Mouse (Mus musculus): ENCODE measurements at regions not wholly inside any gene's neighbourhood (a gene's known extent, or its start where the extent isn't known, plus 50 kb on each side); places are given as distances from the start of the nearest gene placed in this dataset.

DNA sequence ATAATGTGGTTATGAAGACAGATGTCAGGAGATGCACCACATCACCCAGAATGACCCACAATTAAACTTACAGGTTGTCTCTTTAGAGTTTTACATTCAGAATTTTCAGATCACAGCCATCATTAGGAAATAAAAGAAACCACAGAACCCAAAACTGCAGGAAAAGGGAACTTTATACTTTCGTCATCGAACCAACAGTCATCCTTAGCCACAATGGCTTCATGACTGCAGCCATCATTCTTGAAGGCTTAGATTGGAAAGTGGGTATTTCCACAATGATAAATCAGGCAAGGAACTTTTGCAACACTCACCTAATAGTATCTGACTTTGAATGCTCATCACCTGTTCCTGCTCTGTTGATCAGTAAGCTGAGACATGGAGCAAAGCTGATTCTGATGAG is 75.9 kb upstream of the Ank start:
- no peak overlapping the region for H3K27ac ChIP-seq (ENCODE audit: insufficient read depth, low read depth, low read length, poor library complexity, severe bottlenecking)
- no peaks in the 10 kb centered on the region for H3K36me3 ChIP-seq (ENCODE audit: control insufficient read depth, insufficient read depth, low read length, poor library complexity, severe bottlenecking)
- no peak for TF ChIP-seq ZNF384 (IDR thresholded peaks at IDR 0.05; ENCODE audit: low read depth, low read length)
- H3K4me3 ChIP-seq (ENCODE audit: insufficient read depth in 1 of 2, low read depth in 1 of 2, low read length in 2 of 2, poor library complexity in 1 of 2, severe bottlenecking in 1 of 2) = no peak overlapping the region
- no peak for DNase-seq (ENCODE audit: low read depth, low spot score)
- in situ Hi-C loops (cut with MboI; ENCODE audit: low sequenced_read_pairs in 2 of 2, unreplicated experiment in 2 of 2) = no loop called here
- peaks cover 7% of the 10 kb centered on the region; the same call in 1 of the 2 replicates for H3K9me3 ChIP-seq (ENCODE audit: control insufficient read depth, insufficient read depth, low read depth, low read length)
- no peaks in the 10 kb centered on the region for H3K4me1 ChIP-seq (ENCODE audit: control insufficient read depth in 2 of 2, insufficient read depth in 2 of 2, low read length in 2 of 2, poor library complexity in 1 of 2)
- H3K9ac ChIP-seq (ENCODE audit: insufficient read depth, low read depth, low read length, poor library complexity, severe bottlenecking) = no peak overlapping the region

DNA sequence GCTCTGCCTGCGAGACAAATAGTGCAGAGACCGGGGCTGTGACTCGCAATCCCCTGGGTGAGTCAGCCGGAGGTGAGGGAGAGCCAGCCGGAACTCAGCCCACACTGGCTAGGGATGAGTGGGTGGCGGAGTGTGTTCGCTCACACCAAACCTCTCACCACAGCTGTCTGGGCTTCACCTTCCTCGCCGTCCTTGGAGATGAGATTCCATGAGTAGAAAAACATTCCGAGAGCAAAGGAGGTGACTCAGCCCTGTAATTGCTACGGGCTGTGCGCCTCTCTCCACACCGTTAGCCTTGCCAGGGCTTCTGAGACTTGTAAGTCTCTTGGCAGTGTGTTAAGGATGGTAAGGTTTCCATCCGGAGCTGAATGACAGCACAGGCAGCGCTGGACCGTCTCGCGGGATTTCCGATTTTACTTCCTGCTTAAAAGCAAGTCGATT is 60.7 kb upstream of the Ank start:
- H3K9me3 ChIP-seq (ENCODE audit: control insufficient read depth, insufficient read depth, low read depth, low read length) = no peaks in the 10 kb centered on the region
- no peak overlapping the region for H3K4me3 ChIP-seq (ENCODE audit: insufficient read depth in 1 of 2, low read depth in 1 of 2, low read length in 2 of 2, poor library complexity in 1 of 2, severe bottlenecking in 1 of 2)
- H3K4me1 ChIP-seq (ENCODE audit: control insufficient read depth in 2 of 2, insufficient read depth in 2 of 2, low read length in 2 of 2, poor library complexity in 1 of 2) = no peaks in the 10 kb centered on the region
- H3K36me3 ChIP-seq (ENCODE audit: control insufficient read depth, insufficient read depth, low read length, poor library complexity, severe bottlenecking) = no peaks in the 10 kb centered on the region
- H3K27ac ChIP-seq (ENCODE audit: insufficient read depth, low read depth, low read length, poor library complexity, severe bottlenecking) = no peak overlapping the region
- DNase-seq (ENCODE audit: low read depth, low spot score) = no peak
- in situ Hi-C loops (cut with MboI; ENCODE audit: low sequenced_read_pairs in 2 of 2, unreplicated experiment in 2 of 2) = no loop called here
- no peak overlapping the region for H3K9ac ChIP-seq (ENCODE audit: insufficient read depth, low read depth, low read length, poor library complexity, severe bottlenecking)
- TF ChIP-seq CHD2 (IDR thresholded peaks at IDR 0.05; ENCODE audit: low read depth, low read length) (no peak), ZC3H11A (IDR thresholded peaks at IDR 0.05; ENCODE audit: borderline replicate concordance, low read depth, low read length) (no peak), HCFC1 (IDR thresholded peaks at IDR 0.05; ENCODE audit: borderline replicate concordance, insufficient read depth, low read length) (no peak), MAFK (IDR thresholded peaks at IDR 0.05; ENCODE audit: insufficient read depth, low read depth, low read length) (no peak), ZNF384 (IDR thresholded peaks at IDR 0.05; ENCODE audit: low read depth, low read length) (no peak)

DNA sequence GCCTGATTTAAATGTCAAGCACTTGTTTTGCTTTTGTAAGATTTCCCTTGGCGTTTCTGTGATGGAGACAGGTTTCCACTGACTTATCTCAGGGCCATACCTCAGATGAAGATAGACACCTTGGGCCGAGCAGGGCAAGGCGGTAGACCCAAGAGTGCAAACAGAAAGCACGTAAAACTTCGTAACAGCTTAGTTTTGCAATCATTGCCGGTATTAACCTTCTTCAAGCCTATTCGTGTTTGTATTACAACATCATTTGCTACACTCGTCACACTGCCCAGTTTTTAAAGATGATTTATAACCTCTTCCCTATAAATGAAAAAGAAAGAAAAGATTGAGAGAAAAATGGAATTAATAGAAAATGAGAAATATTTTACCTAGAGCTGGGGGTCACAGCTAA is 56.6 kb upstream of the Ank start:
- Histone ChIP-seq H3K36me3 (ENCODE audit: control insufficient read depth, insufficient read depth, low read length, poor library complexity, severe bottlenecking) (no peaks in the 10 kb centered on the region), H3K9ac (ENCODE audit: insufficient read depth, low read depth, low read length, poor library complexity, severe bottlenecking) (no peak overlapping the region), H3K4me3 (ENCODE audit: insufficient read depth in 1 of 2, low read depth in 1 of 2, low read length in 2 of 2, poor library complexity in 1 of 2, severe bottlenecking in 1 of 2) (no peak overlapping the region), H3K9me3 (ENCODE audit: control insufficient read depth, insufficient read depth, low read depth, low read length) (no peaks in the 10 kb centered on the region), H3K4me1 (ENCODE audit: control insufficient read depth in 2 of 2, insufficient read depth in 2 of 2, low read length in 2 of 2, poor library complexity in 1 of 2) (no peaks in the 10 kb centered on the region), H3K27ac (ENCODE audit: insufficient read depth, low read depth, low read length, poor library complexity, severe bottlenecking) (no peak overlapping the region)
- TF ChIP-seq ZNF384 (IDR thresholded peaks at IDR 0.05; ENCODE audit: low read depth, low read length) = no peak
- no peak for TF ChIP-seq HCFC1 (IDR thresholded peaks at IDR 0.05; ENCODE audit: borderline replicate concordance, insufficient read depth, low read length)
- no peak for TF ChIP-seq MAFK (IDR thresholded peaks at IDR 0.05; ENCODE audit: insufficient read depth, low read depth, low read length)
- no peak for TF ChIP-seq CHD2 (IDR thresholded peaks at IDR 0.05; ENCODE audit: low read depth, low read length)
- TF ChIP-seq ZC3H11A (IDR thresholded peaks at IDR 0.05; ENCODE audit: borderline replicate concordance, low read depth, low read length) = no peak
- in situ Hi-C loops (cut with MboI; ENCODE audit: low sequenced_read_pairs in 2 of 2, unreplicated experiment in 2 of 2) = no loop called here
- DNase-seq (ENCODE audit: low read depth, low spot score) = no peak

DNA sequence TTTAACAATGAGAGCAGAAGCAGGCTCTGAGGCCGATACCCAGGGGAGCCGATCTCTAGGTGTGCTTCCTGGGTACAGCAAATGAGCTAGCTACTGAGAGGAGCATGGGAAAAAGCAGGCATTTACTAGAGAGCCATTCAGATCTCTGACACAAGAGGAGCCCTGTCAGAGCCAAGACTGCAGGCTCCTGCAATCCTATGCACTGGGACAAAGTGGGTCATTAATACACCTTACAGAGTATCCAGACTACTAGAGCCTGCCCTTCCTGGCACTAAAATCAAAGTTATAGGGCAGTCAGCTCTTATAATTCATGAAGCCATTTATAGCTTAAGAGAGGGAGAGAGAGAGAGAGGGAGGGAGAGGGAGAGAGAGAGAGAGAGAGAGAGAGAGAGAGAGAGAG is 54.2 kb upstream of the Ank start:
- no peaks in the 10 kb centered on the region for H3K9me3 ChIP-seq (ENCODE audit: control insufficient read depth, insufficient read depth, low read depth, low read length)
- in situ Hi-C loops (cut with MboI; ENCODE audit: low sequenced_read_pairs in 2 of 2, unreplicated experiment in 2 of 2) = no loop called here
- no peak overlapping the region for H3K9ac ChIP-seq (ENCODE audit: insufficient read depth, low read depth, low read length, poor library complexity, severe bottlenecking)
- no peak for DNase-seq (ENCODE audit: low read depth, low spot score)
- H3K4me3 ChIP-seq (ENCODE audit: insufficient read depth in 1 of 2, low read depth in 1 of 2, low read length in 2 of 2, poor library complexity in 1 of 2, severe bottlenecking in 1 of 2) = no peak overlapping the region
- no peak for TF ChIP-seq HCFC1 (IDR thresholded peaks at IDR 0.05; ENCODE audit: borderline replicate concordance, insufficient read depth, low read length)
- TF ChIP-seq CHD2 (IDR thresholded peaks at IDR 0.05; ENCODE audit: low read depth, low read length) = no peak
- TF ChIP-seq ZNF384 (IDR thresholded peaks at IDR 0.05; ENCODE audit: low read depth, low read length) = no peak
- no peak for TF ChIP-seq ZC3H11A (IDR thresholded peaks at IDR 0.05; ENCODE audit: borderline replicate concordance, low read depth, low read length)
- no peak for TF ChIP-seq MAFK (IDR thresholded peaks at IDR 0.05; ENCODE audit: insufficient read depth, low read depth, low read length)
- no peaks in the 10 kb centered on the region for H3K36me3 ChIP-seq (ENCODE audit: control insufficient read depth, insufficient read depth, low read length, poor library complexity, severe bottlenecking)
- no peak overlapping the region for H3K27ac ChIP-seq (ENCODE audit: insufficient read depth, low read depth, low read length, poor library complexity, severe bottlenecking)
- H3K4me1 ChIP-seq (ENCODE audit: control insufficient read depth in 2 of 2, insufficient read depth in 2 of 2, low read length in 2 of 2, poor library complexity in 1 of 2) = no peaks in the 10 kb centered on the region

DNA sequence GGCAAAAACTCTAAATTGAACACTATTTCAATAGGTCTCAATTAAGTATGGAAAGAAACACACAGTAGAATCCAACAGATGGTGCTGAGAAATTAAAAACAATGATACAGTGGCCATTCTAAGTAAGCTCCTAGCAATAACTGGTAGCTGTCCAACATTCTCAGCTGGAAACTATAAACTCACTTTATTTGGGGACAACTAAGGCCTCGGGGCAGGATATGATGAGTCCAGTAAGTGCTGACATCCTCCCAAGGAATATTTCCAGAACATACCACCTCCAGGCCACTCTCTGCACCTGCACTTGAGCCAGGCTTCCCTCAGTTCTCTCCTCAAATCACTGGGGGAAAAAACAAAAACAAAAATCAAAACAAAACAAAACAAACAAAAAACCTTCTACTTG is 53.7 kb upstream of the Ank start:
- TF ChIP-seq CHD2 (IDR thresholded peaks at IDR 0.05; ENCODE audit: low read depth, low read length) (no peak), ZNF384 (IDR thresholded peaks at IDR 0.05; ENCODE audit: low read depth, low read length) (no peak), HCFC1 (IDR thresholded peaks at IDR 0.05; ENCODE audit: borderline replicate concordance, insufficient read depth, low read length) (no peak), MAFK (IDR thresholded peaks at IDR 0.05; ENCODE audit: insufficient read depth, low read depth, low read length) (no peak), ZC3H11A (IDR thresholded peaks at IDR 0.05; ENCODE audit: borderline replicate concordance, low read depth, low read length) (no peak)
- Histone ChIP-seq H3K9ac (ENCODE audit: insufficient read depth, low read depth, low read length, poor library complexity, severe bottlenecking) (no peak overlapping the region), H3K36me3 (ENCODE audit: control insufficient read depth, insufficient read depth, low read length, poor library complexity, severe bottlenecking) (no peaks in the 10 kb centered on the region), H3K27ac (ENCODE audit: insufficient read depth, low read depth, low read length, poor library complexity, severe bottlenecking) (no peak overlapping the region), H3K9me3 (ENCODE audit: control insufficient read depth, insufficient read depth, low read depth, low read length) (no peaks in the 10 kb centered on the region), H3K4me1 (ENCODE audit: control insufficient read depth in 2 of 2, insufficient read depth in 2 of 2, low read length in 2 of 2, poor library complexity in 1 of 2) (no peaks in the 10 kb centered on the region), H3K4me3 (ENCODE audit: insufficient read depth in 1 of 2, low read depth in 1 of 2, low read length in 2 of 2, poor library complexity in 1 of 2, severe bottlenecking in 1 of 2) (no peak overlapping the region)
- in situ Hi-C loops (cut with MboI; ENCODE audit: low sequenced_read_pairs in 2 of 2, unreplicated experiment in 2 of 2) = no loop called here
- no peak for DNase-seq (ENCODE audit: low read depth, low spot score)
